21 mouse cellular contexts compared by ENCODE assay signal in genomic region chr4:12778163-12778562, GRCm38 (mm10).
"Had no signal": no experiment of that assay in that cellular context is flagged by ENCODE, and none has a peak within 500 bp of the region (broad histone marks: within the 10 kb centered on the region; RNA-seq: fewer than 3 reads in every experiment).

No protein-coding gene starts in this region.

- H3K4me3 ChIP-seq: limb, embryonic 10.5 days; limb, embryonic 13.5 days; liver, embryonic 12.5 days; liver, embryonic 15.5 days; lung, embryonic 15.5 days; megakaryocyte, embryonic 14.5 days; midbrain, embryonic 10.5 days; midbrain, embryonic 13.5 days; myocyte had no signal

- H3K36me3 ChIP-seq: limb, embryonic 10.5 days; limb, embryonic 13.5 days; liver, embryonic 12.5 days; liver, embryonic 15.5 days; lung, embryonic 15.5 days; midbrain, embryonic 10.5 days; midbrain, embryonic 13.5 days had no signal

- H3K27ac ChIP-seq: limb, embryonic 10.5 days; limb, embryonic 13.5 days; liver, embryonic 12.5 days; liver, embryonic 15.5 days; lung, embryonic 15.5 days; midbrain, embryonic 10.5 days; midbrain, embryonic 13.5 days; stomach, postnatal 0 days had no signal

- DNase-seq: kidney, adult 8-10 months; kidney, postnatal 14 days; kidney, postnatal 4 days; liver; lung, adult 18-20 months; lung, postnatal 10 days; lung, postnatal 36 days; thymus, adult 2 months; thymus, postnatal 14 days; thymus, postnatal 4 days had no signal

- H3K4me1 ChIP-seq: liver, embryonic 12.5 days; liver, embryonic 15.5 days had no signal

- ATAC-seq: liver, embryonic 12.5 days; midbrain, embryonic 13.5 days; midbrain, embryonic 16.5 days had no signal

- H3K27me3 ChIP-seq: limb, embryonic 13.5 days; liver, embryonic 12.5 days; liver, embryonic 15.5 days; lung, embryonic 15.5 days; megakaryocyte, embryonic 14.5 days; midbrain, embryonic 13.5 days had no signal

- H3K9me3 ChIP-seq: limb, embryonic 10.5 days; limb, embryonic 13.5 days; liver, embryonic 12.5 days; liver, embryonic 15.5 days; lung, embryonic 15.5 days; megakaryocyte, embryonic 14.5 days; midbrain, embryonic 10.5 days; midbrain, embryonic 13.5 days had no signal
